Mouse (Mus musculus) megakaryocyte-erythroid progenitor cell, adult 5-6 weeks (primary cell): ENCODE results near the gene Pak4. TPM values are rescaled to one million over a fixed set of nuclear protein-coding genes. Genes with fewer than 3 reads are reported as not detected.

Source experiments
- ATAC-seq: replicated peaks from 2 replicates; pipeline ENCODE4 v1.8.0; 2016; ENCODE audit warnings: mild to moderate bottlenecking, inconsistent platforms; ENCODE audit not compliant: severe bottlenecking, poor library complexity, low FRiP score, low TSS enrichment
- total RNA-seq, 2 experiments: library from RNA; stranded (forward) in 1 of 2; stranded (reverse) in 1 of 2; fragments of 200-1000, 215-1000 nt in 1 of 2; fragments of >200 nt in 1 of 2; fragmentation: Nextera tagmentation in 1 of 2; gene quantifications; 2 replicates each; pipeline ENCODE4 v1.2.3; 2014 to 2017

Pak4 gene
- total RNA-seq, 2 experiments from 2014 or later: 8.3 TPM

GRCm38 (mm10) chr7:28570291-28570981 lies 27.5 kb downstream of the Pak4 start:
- ATAC-seq: 0 out of 2 replicates have a peak, but pooled peaks have one; percentile 18

GRCm38 (mm10) chr7:28568253-28568652 lies 29.7 kb downstream of the Pak4 start:
- peak; percentile 41; the same call in 1 of the 2 replicates for ATAC-seq

GRCm38 (mm10) chr7:28567539-28567938 lies 30.4 kb downstream of the Pak4 start:
- no peak for ATAC-seq

GRCm38 (mm10) chr7:28565407-28565806 lies 32.6 kb downstream of the Pak4 start:
- ATAC-seq: no peak

GRCm38 (mm10) chr7:28562951-28563350 lies 35.0 kb downstream of the Pak4 start:
- no peak for ATAC-seq

GRCm38 (mm10) chr7:28562371-28562770 lies 35.6 kb downstream of the Pak4 start:
- ATAC-seq: no peak

- no peak for ATAC-seq
Measured at GRCm38 (mm10) chr7:28561967-28562366, 36.0 kb downstream of the Pak4 start.

- no peak for ATAC-seq
Measured at GRCm38 (mm10) chr7:28560856-28561255, 37.1 kb downstream of the Pak4 start.

- ATAC-seq: no peak; the same call in 1 of the 2 replicates
Measured at GRCm38 (mm10) chr7:28558486-28558885, 39.5 kb downstream of the Pak4 start.

GRCm38 (mm10) chr7:28557708-28558107 lies 40.3 kb downstream of the Pak4 start:
- peak; percentile 66 for ATAC-seq

- no peak for ATAC-seq
Measured at GRCm38 (mm10) chr7:28557069-28557468, 40.9 kb downstream of the Pak4 start.

- ATAC-seq: no peak
Measured at GRCm38 (mm10) chr7:28555939-28556535, 41.9 kb downstream of the Pak4 start.

GRCm38 (mm10) chr7:28553076-28553475 lies 44.9 kb downstream of the Pak4 start:
- no peak for ATAC-seq

- ATAC-seq: no peak
Measured at GRCm38 (mm10) chr7:28547628-28548027, 50.4 kb downstream of the Pak4 start.

- no peak for ATAC-seq
Measured at GRCm38 (mm10) chr7:28547154-28547553, 50.8 kb downstream of the Pak4 start, which contains the start of gene Nccrp1. TSS of gene Nccrp1 (minus strand) at chr7:28547254.

- no peak for ATAC-seq
Measured at GRCm38 (mm10) chr7:28546649-28547048, 51.3 kb downstream of the Pak4 start.

- no peak for ATAC-seq
Measured at GRCm38 (mm10) chr7:28545891-28546210, 52.1 kb downstream of the Pak4 start.

- peak; percentile 68 for ATAC-seq
Measured at GRCm38 (mm10) chr7:28545048-28545890, 52.7 kb downstream of the Pak4 start.

GRCm38 (mm10) chr7:28544051-28544601 lies 53.9 kb downstream of the Pak4 start:
- ATAC-seq: no peak

- ATAC-seq: no peak
Measured at GRCm38 (mm10) chr7:28540526-28540925, 57.5 kb downstream of the Pak4 start, which contains the start of gene Sycn. TSS of gene Sycn (plus strand) at chr7:28540885.
